In the genomic region with DNA sequence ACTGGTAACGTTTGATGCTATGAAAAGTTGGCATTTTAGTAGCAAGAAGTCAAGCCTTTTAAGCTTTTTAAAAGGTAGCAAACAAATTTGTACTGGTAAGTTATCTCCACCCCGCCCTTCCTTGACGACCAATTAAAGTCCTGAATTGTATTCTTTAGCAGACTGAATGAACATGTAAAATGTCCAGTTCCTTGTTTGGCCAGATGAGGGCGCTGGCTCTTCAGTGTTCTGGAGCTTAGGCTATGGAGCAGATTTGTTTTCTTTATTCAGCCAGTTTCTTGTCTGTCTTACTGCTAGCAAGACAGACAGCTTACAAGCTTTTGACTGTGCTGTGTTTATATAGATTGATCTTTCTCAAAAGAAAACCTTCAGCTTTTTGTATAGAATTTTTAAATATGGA, we compare ENCODE assay signal across 8 mouse cellular contexts. TPM values are rescaled to one million over a fixed set of nuclear protein-coding genes. Genes with fewer than 3 reads are reported as not detected.
A peak's percentile ranks its signal among the peaks of the same experiment; 100 is the strongest.
DNase-seq lines count a peak whose midpoint lies in the region; ATAC-seq and TF ChIP-seq lines count a peak whose summit lies in the region.

No protein-coding gene starts in this region.

- TF ChIP-seq CTCF in lung, adult 2 months (IDR thresholded peaks at IDR 0.05; ENCODE audit: insufficient read depth, low read length): peak; percentile 47; the same call in 1 of the 2 replicates

- no peak overlapping the region for H3K27ac ChIP-seq in heart, embryonic 12.5 days (ENCODE audit: poor library complexity, severe bottlenecking)

- WGBS in heart, embryonic 12.5 days: 56% methylated on average over 4 of the region's 4 CpGs
- WGBS in lung, adult 2 months: 44% methylated on average over 4 of the region's 4 CpGs

- no peak for ATAC-seq in heart, embryonic 12.5 days (ENCODE audit: insufficient number of reproducible peaks, low FRiP score)

- no peak overlapping the region for H3K4me3 ChIP-seq in heart, embryonic 12.5 days
- no peak overlapping the region for H3K4me3 ChIP-seq in lung, adult 2 months (replicated peaks; ENCODE audit: extremely low read depth, low read depth, low read length)

- no peaks in the 10 kb centered on the region for H3K9me3 ChIP-seq in heart, embryonic 12.5 days (replicated peaks)

- no peaks in the 10 kb centered on the region for H3K36me3 ChIP-seq in heart, embryonic 12.5 days

- H3K4me2 ChIP-seq in heart, embryonic 12.5 days: no peak overlapping the region

- no peaks in the 10 kb centered on the region for H3K27me3 ChIP-seq in heart, embryonic 12.5 days (replicated peaks)

- peaks cover 15% of the 10 kb centered on the region for H3K4me1 ChIP-seq in heart, embryonic 12.5 days (replicated peaks)
- no peaks in the 10 kb centered on the region for H3K4me1 ChIP-seq in lung, adult 2 months (ENCODE audit: control insufficient read depth, insufficient read depth, low read length)

- TF ChIP-seq POLR2A in lung, adult 2 months (IDR thresholded peaks at IDR 0.05; ENCODE audit: borderline replicate concordance, extremely low read depth, low read depth, low read length): no peak

- DNase-seq in heart, adult 18-20 months: peak; percentile 57 to 85
- peak; percentile 56 to 68 for DNase-seq in CD8-positive naive resting alpha-beta T cell, adult 2 months (ENCODE audit: low read depth in 2 of 2, low spot score in 2 of 2)
- peak; percentile 38 for DNase-seq in c-Kit-positive CD71-positive TER-119-positive erythroid progenitor cells, embryonic 14.5 days (ENCODE audit: low spot score)
- DNase-seq in forelimb bud, embryonic 11.5 days (ENCODE audit: low read depth, low spot score): peak; percentile 61
- peak; percentile 76 for DNase-seq in kidney, postnatal 10 days
- DNase-seq in lung, adult 2 months: peak; percentile 57
- DNase-seq in skeletal muscle tissue, adult 2 months (ENCODE audit: low read depth, low spot score): peak; percentile 52

- H3K9ac ChIP-seq in heart, embryonic 12.5 days: no peak overlapping the region

RNA-seq across cellular contexts. Expression of a gene that starts 48.5 kb away (rescaled TPM):
- total RNA-seq in heart, adult 18-20 months (2021): 10 to 100 TPM; 21.5 to 28.3 TPM
- polyA plus RNA-seq in heart, embryonic 12.5 days (2016; fragmentation: Nextera tagmentation; extraction: Ambion mirVana): 21.9 and 22.3 TPM in 2 replicates
- polyA plus RNA-seq in lung, adult 2 months (2012; rRNA removed): 16.7 and 24.0 TPM in 2 replicates
